Mouse (Mus musculus) gastrocnemius, postnatal 25 days (tissue): ENCODE results near the gene Lmo4. TPM values are rescaled to one million over a fixed set of nuclear protein-coding genes. Genes with fewer than 3 reads are reported as not detected.

Experiments used
- DNase-seq: peaks from one replicate; pipeline ENCODE4 v3.0.0; 2022
- total RNA-seq, 2 experiments: library from RNA; stranded (reverse); gene quantifications; 1 replicate in 1 of 2; 2 replicates in 1 of 2; pipeline ENCODE4 v1.2.3; 2021

The Lmo4 gene
- total RNA-seq, 2 experiments from 2014 or later = 17.9 to 18.9 TPM

DNA sequence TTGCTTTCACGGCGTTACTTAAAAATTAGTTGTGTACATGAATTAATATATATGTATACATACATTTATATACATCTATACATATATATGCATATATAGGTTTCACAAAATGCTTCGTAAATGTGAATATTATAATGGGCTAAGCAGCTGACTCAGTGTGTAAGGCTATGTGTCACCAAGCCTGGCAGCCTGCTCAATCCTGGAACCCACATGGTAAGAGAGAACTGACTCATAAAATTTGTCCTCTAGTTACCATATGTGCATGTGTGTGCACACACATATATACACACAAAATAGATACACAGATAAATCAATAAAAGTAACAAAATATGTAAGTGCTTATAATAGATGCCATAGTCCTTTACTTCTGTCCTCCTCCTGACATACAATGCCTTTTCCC is 56.8 kb downstream of the Lmo4 start:
- no peak for DNase-seq

DNA sequence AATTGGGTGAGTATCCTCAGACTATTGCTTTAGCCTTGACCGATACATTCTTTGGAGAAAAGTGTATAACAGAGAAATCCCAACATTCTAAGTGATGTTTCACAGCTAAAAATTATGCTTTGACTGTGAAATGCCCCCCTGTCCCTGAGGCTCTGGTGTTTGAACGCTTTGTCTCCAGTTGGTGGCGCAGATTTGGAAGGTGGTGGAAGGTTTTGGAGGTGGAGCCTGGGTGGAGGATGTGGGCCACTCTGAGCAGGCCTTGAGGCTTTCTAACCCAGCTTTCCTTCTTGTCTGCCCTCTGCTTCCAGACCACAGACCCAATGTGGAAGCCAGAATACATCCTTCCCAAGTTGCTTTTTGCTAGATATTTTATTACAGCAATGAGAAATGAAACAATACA is 57.8 kb downstream of the Lmo4 start:
- no peak for DNase-seq

- no peak for DNase-seq
These were observed 61.0 kb downstream of the Lmo4 start for GRCm38 (mm10) chr3:144144066-144144465.

GRCm38 (mm10) chr3:144142939-144143338 is 62.1 kb downstream of the Lmo4 start:
- DNase-seq = no peak

GRCm38 (mm10) chr3:144141786-144142185 is 63.2 kb downstream of the Lmo4 start:
- no peak for DNase-seq

GRCm38 (mm10) chr3:144140816-144141215 is 64.2 kb downstream of the Lmo4 start:
- no peak for DNase-seq

GRCm38 (mm10) chr3:144138659-144139058 is 66.4 kb downstream of the Lmo4 start:
- no peak for DNase-seq
